Mouse (Mus musculus) ES-E14 (cell line): ENCODE measurements at regions not wholly inside any gene's neighbourhood (a gene's known extent, or its start where the extent isn't known, plus 50 kb on each side); places are given as distances from the start of the nearest gene placed in this dataset.

Experiments
- CHD2 ChIP-seq: IDR thresholded peaks from 2 replicates; pipeline ENCODE4 v1.6.1; 2014; ENCODE audit warnings: mild to moderate bottlenecking, low read depth, low read length, inconsistent platforms
- MAFK ChIP-seq: IDR thresholded peaks from 2 replicates; pipeline ENCODE4 v1.6.1; 2014; ENCODE audit warnings: mild to moderate bottlenecking, low read depth, low read length, inconsistent platforms; ENCODE audit not compliant: insufficient read depth
- ZC3H11A ChIP-seq: IDR thresholded peaks from 2 replicates; pipeline ENCODE4 v1.6.1; 2012; ENCODE audit warnings: low read depth, mild to moderate bottlenecking, inconsistent platforms, low read length, borderline replicate concordance

DNA sequence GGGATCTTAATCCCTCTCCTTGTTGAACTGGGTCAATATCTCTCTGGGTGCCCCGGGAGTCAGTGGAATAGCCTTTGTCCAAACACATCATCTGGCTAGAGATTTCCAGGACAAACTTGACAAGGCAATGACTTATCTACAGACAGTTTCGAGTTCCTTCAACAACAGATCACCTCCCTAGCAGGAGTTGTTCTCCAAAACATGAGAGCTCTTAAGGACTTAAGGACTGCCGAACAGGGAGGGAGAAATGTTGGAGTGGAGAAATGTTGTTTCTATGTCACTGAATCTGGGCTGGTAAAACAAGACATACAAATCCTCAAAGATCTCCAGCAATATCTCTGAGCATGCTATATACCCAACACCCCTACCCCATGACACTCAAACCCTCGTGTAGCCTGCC lies 59.7 kb upstream of the Cox10 start:
- no peak for TF ChIP-seq MAFK
- TF ChIP-seq CHD2 = no peak
- TF ChIP-seq ZC3H11A = no peak
